Mouse (Mus musculus) erythroblast, embryonic 14.5 days (primary cell): ENCODE data around the gene Gm45902.

Experiments used
- GATA1 ChIP-seq: IDR thresholded peaks from 2 replicates; pipeline ENCODE4 v1.6.1; 2012; ENCODE audit warnings: low read length, inconsistent platforms, mixed read lengths
- TAL1 ChIP-seq: IDR thresholded peaks from 3 replicates; pipeline ENCODE4 v1.6.1; 2012; ENCODE audit warnings: low read length, inconsistent platforms, mixed read lengths

DNA sequence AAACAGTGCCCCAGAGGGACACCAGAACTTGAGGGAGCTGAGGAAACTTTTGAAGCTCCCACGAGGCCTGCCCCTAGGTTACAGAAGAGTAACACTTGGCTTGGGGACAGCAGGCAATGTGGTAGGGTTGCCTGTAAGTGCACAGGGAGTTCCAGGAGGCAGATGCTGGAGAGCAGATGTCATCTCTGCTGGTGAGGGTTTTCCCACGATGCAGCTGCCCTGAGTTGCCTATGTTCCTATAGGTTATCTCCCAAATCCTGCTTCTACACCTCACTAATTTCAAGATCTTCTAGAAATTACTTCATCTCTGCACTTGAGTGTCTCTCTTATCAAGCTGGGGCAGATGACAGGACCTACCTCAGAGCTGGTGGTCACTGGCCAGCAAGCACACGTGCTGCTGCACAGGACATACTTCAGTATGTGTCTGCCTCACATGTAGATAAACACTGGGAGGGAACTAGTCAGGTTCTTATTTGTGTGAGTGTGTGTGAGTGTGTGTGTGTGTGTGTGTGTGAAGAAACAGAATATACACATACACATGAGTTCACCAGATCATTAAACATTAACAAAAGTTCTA lies 18.7 kb downstream of the Gm45902 start:
- TF ChIP-seq GATA1 (no peak), TAL1 (no peak)
